Mouse (Mus musculus) heart, embryonic 15.5 days (tissue): ENCODE results near the gene Maf. TPM values are rescaled to one million over a fixed set of nuclear protein-coding genes. Genes with fewer than 3 reads are reported as not detected.

Source experiments
- ATAC-seq: fragments of 200-750 bp; cut with Nextera tagmentation; replicated peaks from 2 replicates; pipeline ENCODE4 v1.8.0; 2017; ENCODE audit warnings: low read depth, moderate TSS enrichment; ENCODE audit not compliant: insufficient number of reproducible peaks, insufficient read depth, low FRiP score
- H3K27ac ChIP-seq: fragments of 300-500 bp; sonication (generic); 2 replicates; pipeline ENCODE4 v1.5.1; 2015; ENCODE audit warnings: mild to moderate bottlenecking, inconsistent platforms
- H3K27me3 ChIP-seq: fragments of 300-500 bp; sonication (generic); 2 replicates; pipeline ENCODE4 v1.6.1; 2015; ENCODE audit warnings: inconsistent platforms
- H3K36me3 ChIP-seq: fragments of 300-500 bp; sonication (generic); 2 replicates; pipeline ENCODE4 v1.6.1; 2015; ENCODE audit warnings: mild to moderate bottlenecking, inconsistent platforms
- H3K4me1 ChIP-seq: fragments of 300-500 bp; sonication (generic); replicated peaks from 2 replicates; pipeline ENCODE4 v1.6.1; 2015; ENCODE audit warnings: inconsistent platforms
- H3K4me2 ChIP-seq: fragments of 300-500 bp; sonication (generic); 2 replicates; pipeline ENCODE4 v1.6.1; 2015; ENCODE audit warnings: inconsistent platforms, mild to moderate bottlenecking, moderate library complexity
- H3K4me3 ChIP-seq: fragments of 300-500 bp; sonication (generic); 2 replicates; pipeline ENCODE4 v1.5.1; 2015; ENCODE audit warnings: mild to moderate bottlenecking, inconsistent platforms
- H3K9ac ChIP-seq: fragments of 300-500 bp; sonication (generic); 2 replicates; pipeline ENCODE4 v1.6.1; 2015; ENCODE audit warnings: mild to moderate bottlenecking, inconsistent platforms
- H3K9me3 ChIP-seq: fragments of 300-500 bp; sonication (generic); replicated peaks from 2 replicates; pipeline ENCODE4 v1.6.1; 2016; ENCODE audit warnings: inconsistent platforms
- WGBS: fragments of 180-500 bp; shearing (Covaris S2); methylation state at CpG from one replicate; pipeline ENCODE4 v1.1.7; 2015; ENCODE audit warnings: mixed read lengths; 5-methylcytosine and 5-hydroxymethylcytosine counted together
- polyA plus RNA-seq: library from polyadenylated mRNA; unstranded; fragments of >200 nt; fragmentation: Nextera tagmentation; extraction: Ambion mirVana; gene quantifications from 2 replicates; pipeline ENCODE4 v1.2.1, GENCODE M21; 2015

Maf gene
- polyA plus RNA-seq, 1 experiment from 2014 or later: 3.3 TPM

GRCm38 (mm10) chr8:115703056-115703455 is 4.5 kb downstream of the Maf start:
- 89% methylated on average over 4 of the region's 4 CpGs for WGBS

GRCm38 (mm10) chr8:115701001-115701400 is 6.6 kb downstream of the Maf start:
- no peaks in the 10 kb centered on the region for H3K36me3 ChIP-seq
- H3K4me2 ChIP-seq: no peak overlapping the region
- H3K9ac ChIP-seq: no peak overlapping the region
- no peak for ATAC-seq
- H3K27me3 ChIP-seq: peaks cover 5% of the 10 kb centered on the region; the same call in 1 of the 2 replicates
- WGBS: 76% methylated on average over 5 of the region's 5 CpGs
- H3K4me3 ChIP-seq: no peak overlapping the region
- H3K4me1 ChIP-seq: peaks cover 5% of the 10 kb centered on the region; the same call in 1 of the 2 replicates
- no peak overlapping the region for H3K27ac ChIP-seq
- H3K9me3 ChIP-seq: no peaks in the 10 kb centered on the region

More at GRCm38 (mm10) chr8:115703056-115703455, 4.5 kb downstream of the Maf start:
- no peak overlapping the region for H3K4me2 ChIP-seq
- H3K9me3 ChIP-seq: no peaks in the 10 kb centered on the region
- no peak overlapping the region for H3K4me3 ChIP-seq
- H3K4me1 ChIP-seq: peaks cover 9% of the 10 kb centered on the region; the same call in 1 of the 2 replicates
- H3K36me3 ChIP-seq: no peaks in the 10 kb centered on the region
- H3K27me3 ChIP-seq: peaks cover 5% of the 10 kb centered on the region; the same call in 1 of the 2 replicates
- no peak overlapping the region for H3K27ac ChIP-seq
- H3K9ac ChIP-seq: no peak overlapping the region
- no peak for ATAC-seq

GRCm38 (mm10) chr8:115699151-115699550 is 8.4 kb downstream of the Maf start:
- H3K27ac ChIP-seq: no peak overlapping the region
- ATAC-seq: no peak
- H3K4me1 ChIP-seq: no peaks in the 10 kb centered on the region
- H3K9me3 ChIP-seq: no peaks in the 10 kb centered on the region
- H3K36me3 ChIP-seq: no peaks in the 10 kb centered on the region
- WGBS: 51% methylated on average over 5 of the region's 5 CpGs
- H3K4me3 ChIP-seq: no peak overlapping the region
- H3K9ac ChIP-seq: no peak overlapping the region
- H3K4me2 ChIP-seq: no peak overlapping the region
- H3K27me3 ChIP-seq: no peaks in the 10 kb centered on the region

GRCm38 (mm10) chr8:115697410-115697809 is 10.2 kb downstream of the Maf start:
- WGBS: 57% methylated on average over 3 of the region's 3 CpGs
- Histone ChIP-seq H3K9me3 (no peaks in the 10 kb centered on the region), H3K4me2 (no peak overlapping the region), H3K36me3 (no peaks in the 10 kb centered on the region), H3K9ac (no peak overlapping the region), H3K27ac (no peak overlapping the region), H3K4me1 (no peaks in the 10 kb centered on the region), H3K4me3 (no peak overlapping the region), H3K27me3 (no peaks in the 10 kb centered on the region)
- no peak for ATAC-seq

- H3K27me3 ChIP-seq: no peaks in the 10 kb centered on the region
- no peaks in the 10 kb centered on the region for H3K4me1 ChIP-seq
- 61% methylated on average over 4 of the region's 4 CpGs for WGBS
- H3K4me2 ChIP-seq: no peak overlapping the region
- no peaks in the 10 kb centered on the region for H3K36me3 ChIP-seq
- H3K9me3 ChIP-seq: no peaks in the 10 kb centered on the region
- 0 out of 2 replicates have a peak, but pooled peaks have one; percentile 18 for ATAC-seq
- no peak overlapping the region for H3K4me3 ChIP-seq
- no peak overlapping the region for H3K9ac ChIP-seq
- H3K27ac ChIP-seq: no peak overlapping the region
Measured at GRCm38 (mm10) chr8:115696661-115697060, 10.9 kb downstream of the Maf start.

- Histone ChIP-seq H3K9ac (no peak overlapping the region), H3K4me3 (no peak overlapping the region), H3K4me2 (no peak overlapping the region), H3K27me3 (0 out of 2 replicates have a peak, but pooled peaks cover 5% of the 10 kb centered on the region), H3K9me3 (no peaks in the 10 kb centered on the region), H3K4me1 (no peaks in the 10 kb centered on the region), H3K36me3 (no peaks in the 10 kb centered on the region), H3K27ac (no peak overlapping the region)
- 71% methylated on average over 9 of the region's 9 CpGs for WGBS
- no peak for ATAC-seq
Measured at GRCm38 (mm10) chr8:115687349-115687748, 20.2 kb downstream of the Maf start.

- no peaks in the 10 kb centered on the region for H3K4me1 ChIP-seq
- no peaks in the 10 kb centered on the region for H3K9me3 ChIP-seq
- H3K4me3 ChIP-seq: no peak overlapping the region
- no peaks in the 10 kb centered on the region for H3K27me3 ChIP-seq
- no peaks in the 10 kb centered on the region for H3K36me3 ChIP-seq
- no peak overlapping the region for H3K4me2 ChIP-seq
- no peak for ATAC-seq
- no peak overlapping the region for H3K27ac ChIP-seq
- 69% methylated on average over 7 of the region's 7 CpGs for WGBS
- no peak overlapping the region for H3K9ac ChIP-seq
Measured at GRCm38 (mm10) chr8:115683309-115683708, 24.3 kb downstream of the Maf start.

- no peak overlapping the region for H3K4me3 ChIP-seq
- no peaks in the 10 kb centered on the region for H3K36me3 ChIP-seq
- H3K4me1 ChIP-seq: no peaks in the 10 kb centered on the region
- H3K27me3 ChIP-seq: no peaks in the 10 kb centered on the region
- H3K4me2 ChIP-seq: no peak overlapping the region
- no peak overlapping the region for H3K9ac ChIP-seq
- no peak for ATAC-seq
- H3K9me3 ChIP-seq: no peaks in the 10 kb centered on the region
- H3K27ac ChIP-seq: no peak overlapping the region
- 68% methylated on average over 7 of the region's 7 CpGs for WGBS
Measured at GRCm38 (mm10) chr8:115679539-115679938, 28.1 kb downstream of the Maf start.

GRCm38 (mm10) chr8:115664866-115665265 is 42.7 kb downstream of the Maf start:
- no peak for ATAC-seq
- H3K36me3 ChIP-seq: no peaks in the 10 kb centered on the region
- no peak overlapping the region for H3K9ac ChIP-seq
- H3K4me1 ChIP-seq: no peaks in the 10 kb centered on the region
- H3K4me3 ChIP-seq: no peak overlapping the region
- 0 out of 2 replicates have a peak, but pooled peaks cover 3% of the 10 kb centered on the region for H3K9me3 ChIP-seq
- no peak overlapping the region for H3K4me2 ChIP-seq
- 86% methylated on average over 2 of the region's 2 CpGs for WGBS
- no peak overlapping the region for H3K27ac ChIP-seq
- H3K27me3 ChIP-seq: no peaks in the 10 kb centered on the region

- H3K4me3 ChIP-seq: no peak overlapping the region
- peaks cover 10% of the 10 kb centered on the region for H3K4me1 ChIP-seq
- WGBS: 29% methylated on average over 3 of the region's 3 CpGs
- H3K36me3 ChIP-seq: no peaks in the 10 kb centered on the region
- no peak overlapping the region for H3K9ac ChIP-seq
- peak overlapping the region; percentile 32 for H3K27ac ChIP-seq
- no peak overlapping the region for H3K4me2 ChIP-seq
- peak; percentile 62 for ATAC-seq
- H3K27me3 ChIP-seq: no peaks in the 10 kb centered on the region
- H3K9me3 ChIP-seq: no peaks in the 10 kb centered on the region
Measured at GRCm38 (mm10) chr8:115650110-115650521, 57.5 kb downstream of the Maf start.

- peaks cover 6% of the 10 kb centered on the region for H3K4me1 ChIP-seq
- H3K9ac ChIP-seq: no peak overlapping the region
- H3K36me3 ChIP-seq: no peaks in the 10 kb centered on the region
- no peak overlapping the region for H3K4me2 ChIP-seq
- no peaks in the 10 kb centered on the region for H3K27me3 ChIP-seq
- ATAC-seq: no peak
- 71% methylated on average over 1 of the region's 1 CpGs for WGBS
- no peak overlapping the region for H3K4me3 ChIP-seq
- H3K9me3 ChIP-seq: no peaks in the 10 kb centered on the region
- no peak overlapping the region for H3K27ac ChIP-seq
Measured at GRCm38 (mm10) chr8:115645139-115645538, 62.5 kb downstream of the Maf start.

GRCm38 (mm10) chr8:115641936-115642335 is 65.7 kb downstream of the Maf start:
- ATAC-seq: no peak
- Histone ChIP-seq H3K4me1 (no peaks in the 10 kb centered on the region), H3K9me3 (no peaks in the 10 kb centered on the region), H3K4me2 (no peak overlapping the region), H3K4me3 (no peak overlapping the region), H3K9ac (no peak overlapping the region), H3K36me3 (no peaks in the 10 kb centered on the region), H3K27me3 (no peaks in the 10 kb centered on the region), H3K27ac (no peak overlapping the region)
- whole genome bisulfite sequencing: 70% methylated on average over 5 of the region's 5 CpGs
